Mouse (Mus musculus) CH12F3 (cell line): ENCODE data around the gene Etl4.
"Not testable (repeated sequence)": the region's sequence is repeated elsewhere in the genome, so short reads cannot be mapped to it uniquely, and the experiment has no call there.

Experiments
- in situ Hi-C: fragments of 300-500 bp; cut with MboI; formaldehyde crosslinking; loops from 2 replicates; pipeline ENCODE4 v1.14.3; 2020; ENCODE audit warnings: low sequenced_read_pairs

Etl4 gene

DNA sequence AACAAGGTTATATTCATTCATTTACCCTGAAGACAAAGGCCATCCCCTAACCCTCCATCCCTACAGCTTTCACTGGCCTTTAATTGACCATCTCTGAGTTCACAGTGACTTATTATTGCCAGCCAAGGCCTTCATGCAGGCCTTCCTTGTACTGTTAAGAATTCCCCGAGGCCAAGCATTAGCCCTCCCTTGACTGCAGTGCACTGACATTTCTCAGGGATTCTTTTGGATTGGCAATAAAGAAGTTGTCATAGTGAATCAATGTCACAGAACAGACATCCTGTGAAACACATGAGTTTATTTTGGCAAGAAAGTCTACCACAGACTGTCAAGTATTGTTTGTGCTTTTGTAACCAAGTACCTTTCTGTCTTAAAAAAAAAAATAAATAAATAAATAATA lies 257.5 kb downstream of the Etl4 start:
- in situ Hi-C loops, result no loop called here

- in situ Hi-C loops, result no loop called here
Measured at GRCm38 (mm10) chr2:20167566-20167965, 258.0 kb downstream of the Etl4 start.

GRCm38 (mm10) chr2:20168156-20168555 lies 258.6 kb downstream of the Etl4 start:
- in situ Hi-C loops, result no loop called here

- in situ Hi-C loops, result not testable (repeated sequence)
Measured at GRCm38 (mm10) chr2:20176456-20177184, 267.0 kb downstream of the Etl4 start.

GRCm38 (mm10) chr2:20177236-20177635 lies 267.7 kb downstream of the Etl4 start:
- in situ Hi-C loops, result not testable (repeated sequence)

GRCm38 (mm10) chr2:20180561-20180960 lies 271.0 kb downstream of the Etl4 start:
- in situ Hi-C loops, result not testable (repeated sequence)

GRCm38 (mm10) chr2:20187223-20187622 lies 277.6 kb downstream of the Etl4 start:
- in situ Hi-C loops, result not testable (repeated sequence)

DNA sequence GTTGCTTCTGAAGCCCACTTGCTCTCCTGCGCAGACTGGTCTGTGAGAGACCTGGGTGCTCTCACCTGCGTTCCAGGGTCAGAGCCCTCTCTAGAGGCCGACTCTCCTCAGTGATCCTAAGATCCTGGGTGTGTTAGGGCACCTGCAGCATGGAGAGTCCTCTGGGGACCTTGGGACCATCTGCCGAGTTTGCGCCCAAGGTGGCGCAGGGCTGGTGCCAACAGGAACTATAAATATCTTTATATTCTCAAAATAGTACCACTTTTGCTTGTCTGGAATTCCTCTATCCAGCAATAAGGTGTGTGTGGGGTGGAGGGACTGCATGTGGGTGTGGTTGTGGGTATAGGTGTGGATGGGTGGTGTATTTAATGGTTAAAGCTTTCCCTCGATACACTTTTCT lies 293.4 kb downstream of the Etl4 start:
- in situ Hi-C loops, result no loop called here

DNA sequence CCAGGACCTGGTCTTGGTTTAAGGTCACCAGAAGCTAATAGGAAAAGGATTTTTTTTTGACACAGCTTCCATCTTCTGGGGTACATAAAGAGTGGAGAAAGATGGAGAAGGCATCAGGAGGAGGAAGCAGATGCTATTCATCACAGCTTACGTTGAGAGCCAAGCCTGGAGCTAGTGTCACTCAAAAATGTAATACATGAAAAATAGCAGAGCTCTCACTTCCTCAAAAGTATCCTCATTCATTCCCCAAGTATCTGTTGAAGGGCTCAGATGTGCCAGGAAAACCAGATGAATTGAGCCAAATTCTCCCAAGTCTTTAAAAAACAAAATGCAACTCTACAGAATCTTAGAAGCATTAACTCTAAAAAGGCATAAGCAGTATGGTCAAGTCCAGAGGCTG lies 297.1 kb downstream of the Etl4 start:
- in situ Hi-C loops, result no loop called here

GRCm38 (mm10) chr2:20208683-20209194 lies 299.2 kb downstream of the Etl4 start:
- in situ Hi-C loops, result no loop called here

DNA sequence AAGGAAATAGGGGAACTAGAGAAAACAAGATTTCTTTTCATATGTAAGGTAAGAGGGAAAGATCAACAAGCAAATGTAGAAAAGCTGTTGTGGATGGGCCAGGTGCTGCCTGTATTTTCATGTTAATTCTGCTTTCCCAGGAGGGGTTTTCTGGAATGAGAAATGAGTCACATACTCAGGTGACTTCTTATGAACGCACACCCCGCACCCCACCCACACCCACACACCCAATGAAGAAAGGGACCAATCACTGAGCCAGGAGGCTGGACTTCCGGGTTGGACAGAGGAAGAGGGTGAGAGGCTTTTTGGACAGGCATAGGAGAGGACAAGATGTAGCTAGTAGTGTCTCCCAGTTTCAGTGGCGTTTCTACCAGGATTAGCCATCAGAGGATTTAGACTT lies 299.8 kb downstream of the Etl4 start:
- in situ Hi-C loops, result no loop called here

- in situ Hi-C loops, result no loop called here
Measured at GRCm38 (mm10) chr2:20216275-20216674, 306.7 kb downstream of the Etl4 start.

DNA sequence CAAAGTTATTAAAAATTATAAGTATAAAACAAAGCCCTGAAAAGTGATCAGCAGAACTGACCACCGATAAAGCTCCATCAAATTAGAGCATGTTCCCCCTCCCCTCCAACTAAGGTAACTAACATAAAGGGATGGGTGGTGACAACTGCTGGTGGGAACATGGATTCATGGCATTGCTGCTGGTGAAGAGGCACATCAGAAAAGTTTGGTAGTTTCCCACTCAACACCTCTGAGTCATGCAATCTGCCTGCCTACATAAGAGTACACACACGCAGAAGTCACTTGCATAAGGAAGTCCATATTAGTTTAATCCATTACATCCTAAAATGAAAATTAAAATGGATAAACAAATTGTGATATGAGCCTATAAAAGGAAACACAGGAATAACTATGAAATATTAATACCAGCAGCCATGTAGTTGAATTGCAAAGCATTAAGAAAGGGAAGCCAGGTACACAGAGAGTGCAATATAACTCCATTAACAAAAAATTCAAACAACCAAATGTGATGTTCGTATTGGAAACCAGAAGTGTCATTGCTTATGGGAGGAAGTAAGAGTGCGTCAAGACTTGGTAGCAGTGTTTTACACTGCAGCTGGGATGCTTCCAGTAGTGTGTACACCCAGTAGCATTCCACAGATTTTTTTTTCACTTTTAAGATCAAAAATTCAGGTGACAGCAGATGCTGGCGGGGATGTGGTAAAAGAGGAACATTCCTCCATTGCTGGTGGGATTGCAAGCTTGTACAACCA lies 307.3 kb downstream of the Etl4 start:
- in situ Hi-C loops, result no loop called here

DNA sequence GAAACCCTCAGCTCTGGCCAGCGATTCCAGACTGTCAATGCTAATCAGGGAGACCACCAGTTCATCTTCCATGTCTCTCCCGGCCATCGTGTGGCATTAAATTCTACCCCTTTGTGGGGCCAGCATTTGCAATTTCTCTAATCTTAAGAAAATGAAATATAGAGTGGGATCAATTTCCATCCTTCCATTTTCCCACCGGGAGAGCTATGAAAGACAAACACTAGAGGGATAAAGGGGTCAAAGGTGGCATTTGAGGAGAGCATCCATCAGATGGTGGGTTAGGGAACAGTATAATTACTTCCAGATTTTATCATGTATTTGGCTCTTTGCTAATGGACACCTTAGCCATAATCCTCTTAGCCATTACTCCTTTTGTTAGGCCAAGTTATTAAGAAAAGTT lies 321.8 kb downstream of the Etl4 start:
- in situ Hi-C loops, result no loop called here

- in situ Hi-C loops, result no loop called here
Measured at GRCm38 (mm10) chr2:20248043-20248664, 338.6 kb downstream of the Etl4 start.

GRCm38 (mm10) chr2:20249403-20249802 lies 339.8 kb downstream of the Etl4 start:
- in situ Hi-C loops, result no loop called here

GRCm38 (mm10) chr2:20276124-20276523 lies 366.5 kb downstream of the Etl4 start:
- in situ Hi-C loops, result no loop called here

- in situ Hi-C loops, result no loop called here
Measured at GRCm38 (mm10) chr2:20281903-20282302, 372.3 kb downstream of the Etl4 start.

DNA sequence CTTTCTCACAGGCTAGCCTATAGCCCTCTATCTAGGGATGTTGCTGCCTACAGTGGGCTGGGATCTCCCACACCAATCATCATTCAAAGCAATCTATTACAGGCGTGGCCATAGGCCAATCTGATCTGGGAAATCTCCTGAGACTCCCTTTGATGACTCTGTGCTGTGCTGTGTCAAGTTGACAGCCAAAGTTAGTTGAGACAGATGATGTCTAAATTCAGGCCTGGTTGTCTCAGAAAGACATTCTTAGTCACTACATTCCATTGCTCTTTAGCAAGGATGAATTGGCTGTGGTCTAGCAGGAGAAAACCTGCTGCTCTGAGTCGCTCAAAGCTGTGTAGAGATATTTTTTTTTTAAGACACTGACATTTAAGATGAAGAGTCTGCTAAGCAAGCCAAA lies 374.8 kb downstream of the Etl4 start:
- in situ Hi-C loops, result no loop called here

DNA sequence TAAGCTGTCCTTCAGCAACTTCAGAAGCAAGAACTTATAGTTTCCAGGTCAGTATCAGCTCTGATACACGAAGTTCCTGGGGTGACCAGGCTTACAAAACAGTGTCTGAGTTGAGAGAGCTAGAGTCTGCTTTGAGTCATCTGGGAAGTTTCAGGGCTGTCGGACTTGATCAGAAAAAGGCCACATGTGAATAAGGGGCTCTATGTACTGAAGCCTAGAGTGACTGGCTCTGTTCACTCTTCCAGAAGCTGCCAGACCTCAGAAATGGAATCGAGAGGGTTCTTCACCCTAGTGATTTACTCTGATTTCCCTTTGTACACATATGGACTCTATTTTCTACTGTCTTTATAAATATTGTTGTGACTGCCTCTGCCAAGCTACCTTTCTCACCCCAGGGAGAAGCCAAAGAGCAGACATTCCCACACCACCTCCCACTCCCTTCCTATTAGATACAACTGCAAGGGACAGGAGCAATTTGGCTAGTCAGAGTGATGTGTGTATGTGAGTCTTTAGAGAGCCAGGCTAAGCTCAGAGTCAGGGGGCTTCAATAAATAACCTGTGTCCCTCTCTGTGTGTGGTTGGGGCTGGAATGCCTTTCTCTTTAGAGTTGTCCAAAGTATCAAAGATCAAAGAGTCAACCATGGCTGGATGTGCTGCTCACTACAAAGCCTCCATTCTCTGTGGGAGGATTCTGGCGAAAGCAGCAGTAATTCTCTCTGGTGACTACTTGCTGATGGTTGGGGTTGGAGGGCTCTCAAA lies 381.6 kb downstream of the Etl4 start:
- in situ Hi-C loops, result no loop called here

GRCm38 (mm10) chr2:20291741-20292110 lies 382.1 kb downstream of the Etl4 start:
- in situ Hi-C loops, result no loop called here
